Comparison of ENCODE assay signal across 8 mouse cellular contexts in the genomic region with DNA sequence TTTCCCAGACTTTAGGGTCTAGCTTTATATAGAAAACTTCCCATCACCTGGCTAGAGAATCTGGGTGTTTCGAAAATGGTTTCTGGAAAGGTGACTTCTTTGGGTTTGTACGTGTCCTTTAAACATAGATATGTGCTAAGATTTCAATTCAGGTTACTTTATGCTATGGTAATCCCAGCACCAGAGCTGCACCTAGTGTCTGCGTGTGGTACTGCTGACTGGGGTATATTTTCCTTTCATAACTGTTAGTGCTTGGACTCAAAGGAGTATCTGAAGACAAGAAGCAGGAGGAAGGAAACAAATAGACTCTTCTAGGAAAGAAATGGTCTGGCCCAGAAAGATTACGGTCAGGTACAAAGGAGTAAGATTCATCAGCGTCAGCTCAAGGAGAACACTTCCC. TPM values are rescaled to one million over a fixed set of nuclear protein-coding genes. Genes with fewer than 3 reads are reported as not detected.
DNase-seq lines count a peak whose midpoint lies in the region; ATAC-seq lines count a peak whose summit lies in the region.

No protein-coding gene starts in this region.

- H3K9me3 ChIP-seq in midbrain, embryonic 15.5 days = no peaks in the 10 kb centered on the region

- no peaks in the 10 kb centered on the region for H3K4me1 ChIP-seq in midbrain, embryonic 15.5 days

- no peak overlapping the region for H3K4me3 ChIP-seq in midbrain, embryonic 15.5 days

- no peak for DNase-seq in frontal cortex, postnatal 10 days (ENCODE audit: low spot score in 2 of 2)
- DNase-seq in testis, postnatal 10 days (ENCODE audit: low spot score) = peak; percentile 47
- DNase-seq in testis, postnatal 14 days (ENCODE audit: low spot score) = no peak
- peak; percentile 56 to 69 for DNase-seq in lung, adult 18-20 months
- no peak for DNase-seq in urinary bladder, adult 2 months (ENCODE audit: low spot score)

- peak; percentile 63; the same call in 1 of the 2 replicates for ATAC-seq in frontal cortex, adult (ENCODE audit: low TSS enrichment)
- ATAC-seq in erythroid progenitor cell, adult 5-6 weeks (replicated peaks; ENCODE audit: low FRiP score, poor library complexity, severe bottlenecking) = no peak
- no peak for ATAC-seq in midbrain, embryonic 15.5 days (replicated peaks)

- H3K36me3 ChIP-seq in midbrain, embryonic 15.5 days (replicated peaks) = no peaks in the 10 kb centered on the region

- WGBS in midbrain, embryonic 15.5 days = 82% methylated on average over 5 of the region's 5 CpGs

- no peak overlapping the region for H3K27ac ChIP-seq in midbrain, embryonic 15.5 days

- H3K27me3 ChIP-seq in midbrain, embryonic 15.5 days (replicated peaks) = no peaks in the 10 kb centered on the region

- H3K4me2 ChIP-seq in midbrain, embryonic 15.5 days = no peak overlapping the region

- no peak overlapping the region for H3K9ac ChIP-seq in midbrain, embryonic 15.5 days

RNA-seq across cellular contexts. Expression of a gene that starts 37.9 kb away (rescaled TPM):
- total RNA-seq in erythroid progenitor cell, adult 5-6 weeks (2015; ENCODE audit: low replicate concordance) = not detected in 2 replicates
- total RNA-seq in erythroid progenitor cell, adult 5-6 weeks (2017; ENCODE audit: low replicate concordance) = not detected in 2 replicates
- polyA plus RNA-seq in urinary bladder, adult 2 months (2012; rRNA removed) = 9.3 and 12.6 TPM in 2 replicates
- not detected in 2 replicates for polyA plus RNA-seq in midbrain, embryonic 15.5 days (2015; fragmentation: Nextera tagmentation; extraction: Ambion mirVana)

RNA-seq across cellular contexts. Expression of a gene that starts 48.4 kb away (rescaled TPM):
- total RNA-seq in erythroid progenitor cell, adult 5-6 weeks (2015; ENCODE audit: low replicate concordance) = 1,587 and 1,837 TPM in 2 replicates
- 739 and 760 TPM in 2 replicates for total RNA-seq in erythroid progenitor cell, adult 5-6 weeks (2017; ENCODE audit: low replicate concordance)
- polyA plus RNA-seq in urinary bladder, adult 2 months (2012; rRNA removed) = 437 and 439 TPM in 2 replicates
- polyA plus RNA-seq in midbrain, embryonic 15.5 days (2015; fragmentation: Nextera tagmentation; extraction: Ambion mirVana) = 27.2 and 32.0 TPM in 2 replicates

RNA-seq across cellular contexts. Expression of a gene that starts 49.3 kb away (rescaled TPM):
- total RNA-seq in erythroid progenitor cell, adult 5-6 weeks (2015; ENCODE audit: low replicate concordance) = 60.5 and 79.2 TPM in 2 replicates
- 83.6 and 119 TPM in 2 replicates for total RNA-seq in erythroid progenitor cell, adult 5-6 weeks (2017; ENCODE audit: low replicate concordance)
- 35.9 and 43.5 TPM in 2 replicates for polyA plus RNA-seq in urinary bladder, adult 2 months (2012; rRNA removed)
- 148 and 154 TPM in 2 replicates for polyA plus RNA-seq in midbrain, embryonic 15.5 days (2015; fragmentation: Nextera tagmentation; extraction: Ambion mirVana)

Comparison
In these comparisons a context has a peak if more than half of its experiments do, and no peak if none do; other contexts are left out.
1. DNase-seq: peak in testis, postnatal 10 days (single experiment) and lung, adult 18-20 months (2 of 2); none in frontal cortex, postnatal 10 days (0 of 2), testis, postnatal 14 days (single experiment) and urinary bladder, adult 2 months (single experiment).
2. RNA of a gene that starts 48.4 kb away (polyA plus RNA-seq): 437 to 439 TPM in urinary bladder, adult 2 months; 27.2 to 32.0 TPM in midbrain, embryonic 15.5 days; every median in the first group is over 10 times any median in the second.